Mouse (Mus musculus) megakaryocyte, adult 5-6 weeks (primary cell): ENCODE measurements around the gene Zc3h12a. TPM values are rescaled to one million over a fixed set of nuclear protein-coding genes. Genes with fewer than 3 reads are reported as not detected.
A peak's percentile ranks its signal among the peaks of the same experiment; 100 is the strongest.

ENCODE experiments used
- ATAC-seq: 2 replicates; pipeline ENCODE4 v1.8.0; 2016; ENCODE audit warnings: mild to moderate bottlenecking, inconsistent platforms; ENCODE audit not compliant: poor library complexity, severe bottlenecking
- total RNA-seq, 2 experiments: library from RNA; stranded (forward) in 1 of 2; stranded (reverse) in 1 of 2; fragments of 153-499, 151-499 nt in 1 of 2; fragments of 221-1000, 200-1000 nt in 1 of 2; gene quantifications; 2 replicates each; pipeline versions ENCODE4 v1.2.3 to v1.2.4; 2015 to 2017

Zc3h12a gene
- total RNA-seq, 2 experiments from 2014 or later: 3.9 to 10.4 TPM

GRCm38 (mm10) chr4:125116090-125116861 lies 11.4 kb downstream of the Zc3h12a start:
- ATAC-seq: peak; percentile 63

- no peak for ATAC-seq
Measured at GRCm38 (mm10) chr4:125115710-125116089, 11.9 kb downstream of the Zc3h12a start.

- ATAC-seq: no peak
Measured at GRCm38 (mm10) chr4:125115081-125115480, 12.6 kb downstream of the Zc3h12a start.

- ATAC-seq: peak; percentile 61
Measured at GRCm38 (mm10) chr4:125114638-125115037, 13.0 kb downstream of the Zc3h12a start.

GRCm38 (mm10) chr4:125105354-125105753 lies 22.3 kb downstream of the Zc3h12a start:
- ATAC-seq: no peak

GRCm38 (mm10) chr4:125101334-125101733 lies 26.3 kb downstream of the Zc3h12a start:
- no peak for ATAC-seq

GRCm38 (mm10) chr4:125099458-125099857 lies 28.2 kb downstream of the Zc3h12a start:
- peak; percentile 76 for ATAC-seq

GRCm38 (mm10) chr4:125097412-125097811 lies 30.2 kb downstream of the Zc3h12a start:
- no peak for ATAC-seq

- ATAC-seq: no peak
Measured at GRCm38 (mm10) chr4:125096066-125096465, 31.6 kb downstream of the Zc3h12a start.

GRCm38 (mm10) chr4:125093031-125093430 lies 34.6 kb downstream of the Zc3h12a start:
- ATAC-seq: no peak

- ATAC-seq: peak; percentile 84
Measured at GRCm38 (mm10) chr4:125085346-125085841, 42.2 kb downstream of the Zc3h12a start.

GRCm38 (mm10) chr4:125084403-125085345 lies 43.0 kb downstream of the Zc3h12a start, which contains the start of gene Meaf6:
Meaf6 (plus strand) TSS chr4:125085134.
- ATAC-seq: peak; percentile 90

GRCm38 (mm10) chr4:125078698-125079097 lies 48.9 kb downstream of the Zc3h12a start:
- no peak for ATAC-seq

- ATAC-seq: no peak
Measured at GRCm38 (mm10) chr4:125077700-125078099, 49.9 kb downstream of the Zc3h12a start.

Other genes with a start within 250 kb of the Zc3h12a start
- not detected in 2 replicates for gene Epha10, start 246.9 kb downstream of the Zc3h12a start, total RNA-seq (2015)
- gene Epha10, start 246.9 kb downstream of the Zc3h12a start, total RNA-seq (2017): not detected in 2 replicates
- 2.4 and 4.0 TPM in 2 replicates for gene 9930104L06Rik, start 190.8 kb downstream of the Zc3h12a start, total RNA-seq (2015)
- gene 9930104L06Rik, start 190.8 kb downstream of the Zc3h12a start, total RNA-seq (2017): 6.7 and 7.8 TPM in 2 replicates
- gene Cdca8, start 188.5 kb downstream of the Zc3h12a start, total RNA-seq (2015): 109 and 126 TPM in 2 replicates
- gene Cdca8, start 188.5 kb downstream of the Zc3h12a start, total RNA-seq (2017): 116 and 152 TPM in 2 replicates
- gene Rspo1, start 141.4 kb downstream of the Zc3h12a start, total RNA-seq (2015): 9.5 and 11.9 TPM in 2 replicates
- 4.8 and 5.9 TPM in 2 replicates for gene Rspo1, start 141.4 kb downstream of the Zc3h12a start, total RNA-seq (2017)
- 30.6 and 36.1 TPM in 2 replicates for gene Gnl2, start 111.3 kb downstream of the Zc3h12a start, total RNA-seq (2015)
- 61.7 and 64.0 TPM in 2 replicates for gene Gnl2, start 111.3 kb downstream of the Zc3h12a start, total RNA-seq (2017)
- gene Dnali1, start 62.1 kb downstream of the Zc3h12a start, total RNA-seq (2015): not detected in 2 replicates
- gene Dnali1, start 62.1 kb downstream of the Zc3h12a start, total RNA-seq (2017): not detected in 2 replicates
- gene Snip1, start 61.2 kb downstream of the Zc3h12a start, total RNA-seq (2015): 24.1 and 27.0 TPM in 2 replicates
- gene Snip1, start 61.2 kb downstream of the Zc3h12a start, total RNA-seq (2017): 23.2 and 27.0 TPM in 2 replicates
- 40.2 and 45.5 TPM in 2 replicates for gene Meaf6, start 42.7 kb downstream of the Zc3h12a start, total RNA-seq (2015)
- 45.6 and 49.1 TPM in 2 replicates for gene Meaf6, start 42.7 kb downstream of the Zc3h12a start, total RNA-seq (2017)